Mouse (Mus musculus) midbrain, embryonic 10.5 days (tissue): Measurements from ENCODE around the gene Arnt2. TPM values are rescaled to one million over a fixed set of nuclear protein-coding genes. Genes with fewer than 3 reads are reported as not detected.

ENCODE experiments used
- polyA plus RNA-seq: library from polyadenylated mRNA; unstranded; fragments of >200 nt; fragmentation: Nextera tagmentation; extraction: Ambion mirVana; gene quantifications from 2 replicates; pipeline ENCODE4 v1.2.1, GENCODE M21; 2016

Arnt2 gene
- polyA plus RNA-seq, 1 experiment from 2014 or later, result 24.0 TPM

Other genes starting within 250 kb of the Arnt2 start
- gene Gm2115, start 118.8 kb upstream of the Arnt2 start, polyA plus RNA-seq, result 0.26 and 0.30 TPM in 2 replicates
- 3.8 and 4.8 TPM in 2 replicates for gene Fah, start 196.5 kb upstream of the Arnt2 start, polyA plus RNA-seq